Mouse (Mus musculus): ENCODE measurements around the gene Zfp808.
A peak's percentile ranks its signal among the peaks of the same experiment; 100 is the strongest.
"Not testable (repeated sequence)": the region's sequence is repeated elsewhere in the genome, so short reads cannot be mapped to it uniquely, and the experiment has no call there.

Zfp808 gene

GRCm38 (mm10) chr13:62129432-62130171, at the start of gene Zfp808:
Gene Zfp808, plus strand, starts transcription at chr13:62129886.
- DNase-seq (ENCODE audit: low spot score) = peak; percentile 43

GRCm38 (mm10) chr13:62098786-62099185, 30.9 kb upstream of the Zfp808 start:
- DNase-seq (ENCODE audit: low spot score) = not testable (repeated sequence)

- not testable (repeated sequence) for DNase-seq (ENCODE audit: low spot score)
Measured at GRCm38 (mm10) chr13:62099454-62099853, 30.2 kb upstream of the Zfp808 start.

- not testable (repeated sequence) for DNase-seq (ENCODE audit: low spot score)
Measured at GRCm38 (mm10) chr13:62102368-62102767, 27.3 kb upstream of the Zfp808 start.

GRCm38 (mm10) chr13:62115861-62116260, 13.8 kb upstream of the Zfp808 start:
- DNase-seq (ENCODE audit: low spot score) = not testable (repeated sequence)

- not testable (repeated sequence) for DNase-seq (ENCODE audit: low spot score)
Measured at GRCm38 (mm10) chr13:62121578-62121977, 8.1 kb upstream of the Zfp808 start.

GRCm38 (mm10) chr13:62181835-62182755, 52.4 kb downstream of the Zfp808 start:
- DNase-seq (ENCODE audit: low spot score) = not testable (repeated sequence)

- no peak for DNase-seq (ENCODE audit: low spot score)
Measured at GRCm38 (mm10) chr13:62245264-62245663, 115.6 kb downstream of the Zfp808 start.

- DNase-seq (ENCODE audit: low spot score) = not testable (repeated sequence)
Measured at GRCm38 (mm10) chr13:62255226-62255625, 125.5 kb downstream of the Zfp808 start.

- no peak for DNase-seq (ENCODE audit: low spot score)
Measured at GRCm38 (mm10) chr13:62263392-62263791, 133.7 kb downstream of the Zfp808 start.
